Mouse (Mus musculus): ENCODE results near the gene Slc30a7. TPM values are rescaled to one million over a fixed set of nuclear protein-coding genes. Genes with fewer than 3 reads are reported as not detected.
"Not testable (repeated sequence)": the region's sequence is repeated elsewhere in the genome, so short reads cannot be mapped to it uniquely, and the experiment has no call there.

Gene Slc30a7
- polyA plus RNA-seq, 1 experiment from 2014 or later = 36.9 TPM

GRCm38 (mm10) chr3:115926531-115926930, 80.7 kb downstream of the Slc30a7 start:
- H3K4me3 ChIP-seq (ENCODE audit: low read depth, low read length) = no peak overlapping the region
- no peak for ATAC-seq
- TF ChIP-seq CTCF (IDR thresholded peaks at IDR 0.05; ENCODE audit: low read depth) = no peak
- H3K9ac ChIP-seq (ENCODE audit: low read depth, low read length) = no peak overlapping the region
- no peaks in the 10 kb centered on the region for H3K27me3 ChIP-seq (replicated peaks; ENCODE audit: control insufficient read depth, insufficient read depth, low read length)
- H3K9me3 ChIP-seq (ENCODE audit: control insufficient read depth) = no peaks in the 10 kb centered on the region
- no peaks in the 10 kb centered on the region for H3K4me1 ChIP-seq (replicated peaks; ENCODE audit: control insufficient read depth, insufficient read depth, low read length)
- 92% methylated on average over 8 of the region's 8 CpGs for WGBS
- H3K36me3 ChIP-seq (ENCODE audit: control insufficient read depth, insufficient read depth) = peaks cover 16% of the 10 kb centered on the region; the same call in 1 of the 2 replicates
- H3K27ac ChIP-seq (ENCODE audit: low read depth, low read length) = no peak overlapping the region
- no peak overlapping the region for H3K4me2 ChIP-seq (replicated peaks; ENCODE audit: low read depth)

- Histone ChIP-seq H3K27me3 (replicated peaks; ENCODE audit: control insufficient read depth, insufficient read depth, low read length) (no peaks in the 10 kb centered on the region), H3K9ac (ENCODE audit: low read depth, low read length) (no peak overlapping the region), H3K9me3 (ENCODE audit: control insufficient read depth) (no peaks in the 10 kb centered on the region), H3K4me1 (replicated peaks; ENCODE audit: control insufficient read depth, insufficient read depth, low read length) (no peaks in the 10 kb centered on the region), H3K27ac (ENCODE audit: low read depth, low read length) (no peak overlapping the region), H3K4me2 (replicated peaks; ENCODE audit: low read depth) (no peak overlapping the region), H3K36me3 (ENCODE audit: control insufficient read depth, insufficient read depth) (peaks cover 12% of the 10 kb centered on the region; the same call in 1 of the 2 replicates), H3K4me3 (ENCODE audit: low read depth, low read length) (no peak overlapping the region)
- peak; percentile 53; the same call in 1 of the 2 replicates for ATAC-seq
- 64% methylated on average over 4 of the region's 4 CpGs for WGBS
- TF ChIP-seq CTCF (IDR thresholded peaks at IDR 0.05; ENCODE audit: low read depth) = no peak
These were observed 82.6 kb downstream of the Slc30a7 start for GRCm38 (mm10) chr3:115924401-115925190.

GRCm38 (mm10) chr3:115907406-115907805, 99.8 kb downstream of the Slc30a7 start:
- not testable (repeated sequence) for H3K4me2 ChIP-seq (replicated peaks; ENCODE audit: low read depth); ATAC-seq; H3K27ac ChIP-seq (ENCODE audit: low read depth, low read length); H3K9ac ChIP-seq (ENCODE audit: low read depth, low read length); H3K36me3 ChIP-seq (ENCODE audit: control insufficient read depth, insufficient read depth); H3K9me3 ChIP-seq (ENCODE audit: control insufficient read depth); H3K4me3 ChIP-seq (ENCODE audit: low read depth, low read length); H3K27me3 ChIP-seq (replicated peaks; ENCODE audit: control insufficient read depth, insufficient read depth, low read length); H3K4me1 ChIP-seq (replicated peaks; ENCODE audit: control insufficient read depth, insufficient read depth, low read length)
- 94% methylated on average over 9 of the region's 11 CpGs for WGBS

- no peak for ATAC-seq
- Histone ChIP-seq H3K9ac (ENCODE audit: low read depth, low read length) (no peak overlapping the region), H3K4me1 (replicated peaks; ENCODE audit: control insufficient read depth, insufficient read depth, low read length) (no peaks in the 10 kb centered on the region), H3K4me2 (replicated peaks; ENCODE audit: low read depth) (no peak overlapping the region), H3K9me3 (ENCODE audit: control insufficient read depth) (no peaks in the 10 kb centered on the region), H3K36me3 (ENCODE audit: control insufficient read depth, insufficient read depth) (peaks cover 18% of the 10 kb centered on the region), H3K4me3 (ENCODE audit: low read depth, low read length) (no peak overlapping the region), H3K27me3 (replicated peaks; ENCODE audit: control insufficient read depth, insufficient read depth, low read length) (no peaks in the 10 kb centered on the region), H3K27ac (ENCODE audit: low read depth, low read length) (no peak overlapping the region)
- TF ChIP-seq CTCF (IDR thresholded peaks at IDR 0.05; ENCODE audit: low read depth) = no peak
- WGBS = 97% methylated on average over 4 of the region's 4 CpGs
These were observed 101.6 kb downstream of the Slc30a7 start for GRCm38 (mm10) chr3:115905567-115905966.

GRCm38 (mm10) chr3:115905067-115905466, 102.1 kb downstream of the Slc30a7 start:
- 90% methylated on average over 3 of the region's 3 CpGs for WGBS
- H3K4me1 ChIP-seq (replicated peaks; ENCODE audit: control insufficient read depth, insufficient read depth, low read length) = no peaks in the 10 kb centered on the region
- no peak overlapping the region for H3K9ac ChIP-seq (ENCODE audit: low read depth, low read length)
- no peaks in the 10 kb centered on the region for H3K9me3 ChIP-seq (ENCODE audit: control insufficient read depth)
- no peak for TF ChIP-seq CTCF (IDR thresholded peaks at IDR 0.05; ENCODE audit: low read depth)
- H3K27ac ChIP-seq (ENCODE audit: low read depth, low read length) = no peak overlapping the region
- no peaks in the 10 kb centered on the region for H3K27me3 ChIP-seq (replicated peaks; ENCODE audit: control insufficient read depth, insufficient read depth, low read length)
- H3K4me3 ChIP-seq (ENCODE audit: low read depth, low read length) = no peak overlapping the region
- no peak overlapping the region for H3K4me2 ChIP-seq (replicated peaks; ENCODE audit: low read depth)
- peaks cover 20% of the 10 kb centered on the region for H3K36me3 ChIP-seq (ENCODE audit: control insufficient read depth, insufficient read depth)
- no peak for ATAC-seq

GRCm38 (mm10) chr3:115902301-115902956, 104.8 kb downstream of the Slc30a7 start:
- WGBS = 82% methylated on average over 9 of the region's 9 CpGs
- TF ChIP-seq CTCF (IDR thresholded peaks at IDR 0.05; ENCODE audit: low read depth) = no peak
- H3K9ac ChIP-seq (ENCODE audit: low read depth, low read length) = no peak overlapping the region

More at GRCm38 (mm10) chr3:115902301-115902956, 104.8 kb downstream of the Slc30a7 start:
- H3K27me3 ChIP-seq (replicated peaks; ENCODE audit: control insufficient read depth, insufficient read depth, low read length) = no peaks in the 10 kb centered on the region
- no peak overlapping the region for H3K4me2 ChIP-seq (replicated peaks; ENCODE audit: low read depth)
- no peak overlapping the region for H3K27ac ChIP-seq (ENCODE audit: low read depth, low read length)
- H3K9me3 ChIP-seq (ENCODE audit: control insufficient read depth) = no peaks in the 10 kb centered on the region
- peaks cover 21% of the 10 kb centered on the region for H3K36me3 ChIP-seq (ENCODE audit: control insufficient read depth, insufficient read depth)
- H3K4me3 ChIP-seq (ENCODE audit: low read depth, low read length) = no peak overlapping the region
- no peak for ATAC-seq
- H3K4me1 ChIP-seq (replicated peaks; ENCODE audit: control insufficient read depth, insufficient read depth, low read length) = no peaks in the 10 kb centered on the region

Data from intestine, postnatal 0 days (tissue).